Mouse (Mus musculus): ENCODE results near the gene Snap91.
A peak's percentile ranks its signal among the peaks of the same experiment; 100 is the strongest.

The Snap91 gene

GRCm38 (mm10) chr9:86742959-86743911, 137.2 kb downstream of the Snap91 start, which contains the start of gene Prss35:
Gene Prss35, plus strand, starts transcription at chr9:86743649.
- peak; percentile 33 to 48 for DNase-seq

DNA sequence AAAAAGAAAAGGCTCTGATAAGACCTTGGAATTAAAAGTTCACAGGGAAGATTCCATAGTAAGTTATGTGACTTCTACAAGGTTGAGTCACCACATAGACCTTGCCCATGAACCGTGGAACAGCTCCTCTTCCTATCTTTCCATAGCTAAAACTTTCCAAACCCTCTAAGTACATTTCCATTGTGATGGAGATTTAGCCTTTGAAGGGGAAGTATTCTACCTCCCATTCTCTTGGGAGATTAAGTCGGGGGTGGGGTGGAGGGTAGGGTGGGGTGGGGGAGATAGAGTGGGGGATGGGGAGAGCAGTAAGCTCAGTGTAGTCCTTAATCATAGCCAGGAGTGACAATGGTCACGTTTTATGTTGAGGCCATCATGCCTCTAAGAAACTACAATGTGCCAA, 140.5 kb downstream of the Snap91 start:
- DNase-seq, result no peak

DNA sequence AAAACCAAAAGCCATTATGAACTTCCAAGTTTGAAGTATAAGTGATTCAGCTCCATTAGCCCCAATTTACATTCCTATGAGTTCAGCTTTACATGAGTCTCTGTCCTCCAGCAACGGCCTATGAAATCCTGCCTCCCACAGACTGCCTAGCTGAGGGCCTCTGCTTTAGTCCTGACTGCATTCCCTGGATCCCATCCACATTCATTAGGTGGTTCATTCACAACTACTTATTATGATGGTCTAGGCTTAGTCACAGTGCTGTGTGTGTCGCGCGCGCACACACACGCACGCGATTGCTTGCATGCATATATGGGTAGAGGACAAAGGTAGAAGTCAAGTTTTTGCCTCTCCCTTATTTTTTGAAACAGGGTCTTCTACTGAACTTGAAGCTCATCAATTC, 141.7 kb downstream of the Snap91 start:
- no peak for DNase-seq

GRCm38 (mm10) chr9:86738067-86738466, 142.4 kb downstream of the Snap91 start:
- DNase-seq, result no peak

GRCm38 (mm10) chr9:86736991-86737390, 143.5 kb downstream of the Snap91 start:
- no peak for DNase-seq

DNA sequence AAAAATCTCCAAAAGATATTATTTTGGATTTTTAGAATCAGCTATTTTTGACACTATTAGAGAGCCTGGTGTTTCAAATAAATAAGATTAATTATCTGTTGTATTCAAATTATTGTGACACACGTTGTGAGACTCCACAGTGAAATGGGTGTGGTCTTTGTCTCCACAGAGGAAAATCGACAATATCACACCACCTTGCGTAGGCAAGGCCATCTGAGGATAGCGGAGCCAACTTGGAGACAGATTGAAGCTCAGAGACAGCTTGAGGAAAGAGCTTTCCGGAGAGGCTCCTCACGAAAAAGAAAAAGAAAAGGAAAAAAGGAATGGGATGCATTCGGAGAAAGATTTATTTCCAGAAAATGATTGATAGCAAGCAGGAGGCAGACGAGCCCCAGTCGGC, 145.7 kb downstream of the Snap91 start:
- DNase-seq, result no peak

- no peak for DNase-seq
Observed at GRCm38 (mm10) chr9:86734357-86734756, 146.1 kb downstream of the Snap91 start.

DNA sequence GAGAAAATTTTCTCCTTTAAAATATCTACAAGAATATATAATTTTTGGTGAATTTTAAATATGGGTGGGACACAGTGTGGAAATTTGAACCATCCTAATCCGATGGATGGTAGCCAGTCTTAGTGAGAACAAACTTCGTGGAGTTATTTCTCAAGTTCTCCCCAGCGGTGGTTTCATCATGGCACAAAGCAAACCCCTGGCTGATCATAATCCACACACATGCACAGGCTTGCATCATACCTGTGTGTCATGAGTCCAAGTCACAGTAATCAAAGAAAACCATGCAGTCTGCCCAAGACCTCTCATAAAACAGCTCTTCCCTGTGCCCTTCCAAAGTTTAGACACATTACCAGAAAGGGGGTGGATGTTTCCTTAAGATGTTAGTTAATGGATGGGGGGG, 150.6 kb downstream of the Snap91 start:
- DNase-seq, result no peak

GRCm38 (mm10) chr9:86729084-86729483, 151.4 kb downstream of the Snap91 start:
- no peak for DNase-seq

GRCm38 (mm10) chr9:86728214-86728814, 152.1 kb downstream of the Snap91 start:
- no peak for DNase-seq

- no peak for DNase-seq
Observed at GRCm38 (mm10) chr9:86726381-86726720, 154.1 kb downstream of the Snap91 start.

DNA sequence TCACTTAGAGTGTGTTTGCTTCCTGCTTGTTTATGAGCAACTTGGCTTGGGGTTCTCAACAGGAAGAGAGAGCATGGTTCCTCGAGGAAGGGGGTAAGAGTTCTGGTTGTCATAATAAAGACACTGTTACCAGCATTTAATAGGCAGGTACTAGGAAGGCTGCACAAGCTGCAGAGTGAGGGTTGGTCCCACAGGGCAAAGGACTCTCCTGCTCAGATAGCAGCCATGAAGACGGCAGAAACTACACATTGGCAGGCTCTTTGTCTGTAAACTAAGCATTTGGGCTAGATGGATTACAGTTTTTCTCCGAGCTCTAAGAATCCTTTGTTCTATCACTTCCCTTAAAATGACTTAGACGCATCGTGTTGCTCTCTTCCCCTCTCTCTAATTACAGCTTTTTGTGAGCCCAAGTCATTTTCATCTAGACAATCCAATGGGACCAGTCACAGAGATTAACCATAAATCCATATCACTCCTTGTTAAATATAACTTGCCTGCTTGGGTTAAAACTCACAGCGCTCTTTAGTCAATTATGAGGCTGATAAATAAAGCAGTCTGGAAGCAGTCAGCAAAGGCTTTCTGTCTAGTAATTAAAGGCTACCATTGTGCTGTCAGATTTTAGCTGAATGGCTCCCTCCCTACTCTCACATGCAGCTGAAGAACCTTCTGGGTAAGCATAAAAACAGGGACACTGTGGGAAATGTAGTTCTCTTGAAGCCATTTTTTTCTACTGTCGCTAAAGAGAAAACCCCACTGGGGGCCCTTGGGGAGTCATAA, 154.7 kb downstream of the Snap91 start:
- no peak for DNase-seq

DNA sequence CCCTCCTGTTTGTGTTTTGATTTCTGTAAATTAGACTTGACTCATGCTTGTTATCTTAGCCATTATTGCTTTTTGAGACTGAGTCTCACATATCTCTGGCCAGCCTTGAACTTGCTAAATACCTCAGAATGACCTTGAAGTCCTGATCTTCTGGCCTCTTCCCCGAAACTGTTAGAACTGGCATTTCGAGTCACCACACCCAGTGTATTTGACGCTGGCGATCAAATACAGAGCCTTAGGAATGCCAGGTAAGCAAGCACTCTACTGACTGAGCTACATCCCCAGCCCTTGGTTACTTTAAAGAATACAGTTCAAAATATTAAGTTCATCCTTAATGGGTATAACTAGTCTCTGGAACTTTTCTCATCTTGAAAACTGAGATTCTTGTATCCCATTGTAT, 155.4 kb downstream of the Snap91 start:
- no peak for DNase-seq

DNA sequence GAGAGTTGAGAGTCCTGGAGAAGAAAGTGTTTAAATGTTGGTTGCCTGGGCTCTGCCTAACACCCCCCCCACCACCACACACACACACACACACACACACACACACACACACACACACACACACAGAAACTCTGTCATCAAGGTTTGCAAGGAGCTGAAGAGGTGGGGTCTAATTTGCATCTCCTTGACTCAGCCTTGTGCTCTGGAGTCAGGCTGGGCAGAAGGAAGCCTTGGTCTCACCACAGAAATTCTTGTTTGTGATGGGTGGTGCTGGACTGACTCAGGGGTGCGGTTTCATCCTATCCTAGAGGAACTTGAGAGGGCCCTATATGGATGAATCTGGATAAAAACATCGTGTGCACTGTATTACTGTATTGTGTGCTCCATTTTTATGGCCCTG, 159.7 kb downstream of the Snap91 start:
- DNase-seq, result no peak

DNA sequence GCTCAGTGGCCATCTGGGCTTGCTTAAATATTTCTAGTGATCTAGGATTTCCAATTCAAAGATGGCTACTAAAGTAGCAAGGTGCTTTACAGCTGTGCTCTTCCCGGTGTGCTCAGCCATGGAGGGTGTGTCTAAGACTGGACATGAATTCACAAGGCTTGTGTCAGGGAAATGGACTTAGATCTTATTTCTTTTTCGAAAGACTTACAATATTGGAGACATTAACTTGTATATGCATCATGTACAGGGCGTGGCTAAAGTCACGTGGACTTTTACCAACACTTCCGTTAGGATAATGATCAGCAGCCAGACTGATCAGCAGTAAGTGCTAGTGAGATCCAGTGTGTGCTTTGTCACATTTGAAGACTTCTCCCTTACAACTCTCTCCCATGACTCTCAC, 160.2 kb downstream of the Snap91 start:
- no peak for DNase-seq

GRCm38 (mm10) chr9:86717119-86717518, 163.3 kb downstream of the Snap91 start:
- DNase-seq, result no peak

GRCm38 (mm10) chr9:86716540-86716939, 163.9 kb downstream of the Snap91 start:
- no peak for DNase-seq

All from cerebellum, postnatal 14 days (tissue).